Mouse (Mus musculus) A20 (cell line): ENCODE data around the gene Gnl3l.

Source experiments
- DNase-seq: peaks from one replicate; pipeline ENCODE4 v3.0.0-alpha.2; 2011; ENCODE audit warnings: low read depth, low spot score

Gene Gnl3l

GRCm38 (mm10) chrX:150956522-150957300 lies 60.4 kb downstream of the Gnl3l start:
- no peak for DNase-seq

DNA sequence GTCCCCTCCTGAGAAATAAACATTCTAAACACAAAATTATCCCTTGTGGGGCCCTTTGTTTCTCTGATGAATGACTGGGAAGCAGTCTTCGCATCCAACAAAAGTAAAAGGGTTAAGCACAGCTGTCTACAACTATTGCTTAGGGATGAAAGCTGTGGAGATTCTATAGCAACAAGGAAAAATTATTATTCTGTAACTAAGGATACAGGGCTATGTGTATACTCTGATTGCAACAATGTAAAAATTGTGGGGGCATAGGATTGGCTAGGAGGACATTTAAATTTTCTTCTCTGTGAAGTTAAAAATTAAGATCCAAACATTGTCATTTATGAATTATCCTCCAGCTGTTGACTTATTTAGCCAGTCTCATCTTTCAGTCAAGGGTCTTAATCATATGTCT lies 61.1 kb downstream of the Gnl3l start:
- DNase-seq = no peak

GRCm38 (mm10) chrX:150955441-150955840 lies 61.7 kb downstream of the Gnl3l start:
- no peak for DNase-seq

DNA sequence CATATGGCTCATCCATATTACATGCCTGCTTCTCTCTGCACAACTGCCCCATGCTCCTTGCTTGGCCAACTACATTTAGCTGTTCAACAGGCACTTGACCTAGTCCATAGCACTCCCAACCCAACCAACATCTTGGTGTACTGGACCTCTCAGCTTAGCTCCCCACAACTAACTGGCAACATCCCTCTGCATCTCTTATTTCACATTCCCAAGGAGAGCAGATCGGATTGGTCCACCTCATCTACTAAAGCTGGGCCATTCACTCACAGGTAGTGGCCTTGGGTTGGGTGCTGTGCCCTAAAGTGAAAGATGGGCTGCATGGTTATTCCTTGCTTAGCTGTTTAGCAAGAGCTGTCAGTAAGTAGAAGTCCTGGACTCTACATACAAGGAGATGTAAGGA lies 62.4 kb downstream of the Gnl3l start:
- no peak for DNase-seq
